Mouse (Mus musculus): ENCODE data around the gene Nup160. TPM values are rescaled to one million over a fixed set of nuclear protein-coding genes. Genes with fewer than 3 reads are reported as not detected.

Nup160 gene
- polyA plus RNA-seq (2015; fragmentation: Nextera tagmentation; extraction: Ambion mirVana): 49.3 and 55.1 TPM in 2 replicates

- Histone ChIP-seq H3K9me3 (replicated peaks) (no peaks in the 10 kb centered on the region), H3K27ac (no peak within 1 kb of the TSS), H3K36me3 (peaks cover 3% of the 10 kb centered on the region; the same call in 1 of the 2 replicates), H3K27me3 (no peaks in the 10 kb centered on the region), H3K4me2 (no peak within 1 kb of the TSS), H3K4me1 (peaks cover 14% of the 10 kb centered on the region), H3K4me3 (replicated peaks) (no peak within 1 kb of the TSS), H3K9ac (no peak within 1 kb of the TSS)
- no peak for ATAC-seq (replicated peaks; ENCODE audit: low FRiP score)
- WGBS: 69% methylated on average over 8 of the region's 8 CpGs
Measured at GRCm38 (mm10) chr2:90677007-90677406, at the start of gene Nup160. Nup160 (plus strand) TSS chr2:90677215.

- Histone ChIP-seq H3K9ac (no peak overlapping the region), H3K36me3 (no peaks in the 10 kb centered on the region), H3K27ac (no peak overlapping the region), H3K4me2 (no peak overlapping the region), H3K9me3 (replicated peaks) (no peaks in the 10 kb centered on the region), H3K4me3 (replicated peaks) (no peak overlapping the region), H3K27me3 (no peaks in the 10 kb centered on the region), H3K4me1 (peaks cover 9% of the 10 kb centered on the region; the same call in 1 of the 2 replicates)
- no peak for ATAC-seq (replicated peaks; ENCODE audit: low FRiP score)
- WGBS: 89% methylated on average over 5 of the region's 5 CpGs
Measured at GRCm38 (mm10) chr2:90628261-90628660, 48.8 kb upstream of the Nup160 start.

- H3K36me3 ChIP-seq: no peaks in the 10 kb centered on the region
- ATAC-seq (replicated peaks; ENCODE audit: low FRiP score): peak; percentile 68
- H3K4me2 ChIP-seq: no peak overlapping the region
- 13% methylated on average over 2 of the region's 2 CpGs for WGBS
- H3K9me3 ChIP-seq (replicated peaks): no peaks in the 10 kb centered on the region
- H3K27me3 ChIP-seq: no peaks in the 10 kb centered on the region
- H3K9ac ChIP-seq: no peak overlapping the region
- no peak overlapping the region for H3K27ac ChIP-seq
- peaks cover 4% of the 10 kb centered on the region; the same call in 1 of the 2 replicates for H3K4me1 ChIP-seq
- H3K4me3 ChIP-seq (replicated peaks): no peak overlapping the region
Measured at GRCm38 (mm10) chr2:90629552-90629951, 47.5 kb upstream of the Nup160 start.

DNA sequence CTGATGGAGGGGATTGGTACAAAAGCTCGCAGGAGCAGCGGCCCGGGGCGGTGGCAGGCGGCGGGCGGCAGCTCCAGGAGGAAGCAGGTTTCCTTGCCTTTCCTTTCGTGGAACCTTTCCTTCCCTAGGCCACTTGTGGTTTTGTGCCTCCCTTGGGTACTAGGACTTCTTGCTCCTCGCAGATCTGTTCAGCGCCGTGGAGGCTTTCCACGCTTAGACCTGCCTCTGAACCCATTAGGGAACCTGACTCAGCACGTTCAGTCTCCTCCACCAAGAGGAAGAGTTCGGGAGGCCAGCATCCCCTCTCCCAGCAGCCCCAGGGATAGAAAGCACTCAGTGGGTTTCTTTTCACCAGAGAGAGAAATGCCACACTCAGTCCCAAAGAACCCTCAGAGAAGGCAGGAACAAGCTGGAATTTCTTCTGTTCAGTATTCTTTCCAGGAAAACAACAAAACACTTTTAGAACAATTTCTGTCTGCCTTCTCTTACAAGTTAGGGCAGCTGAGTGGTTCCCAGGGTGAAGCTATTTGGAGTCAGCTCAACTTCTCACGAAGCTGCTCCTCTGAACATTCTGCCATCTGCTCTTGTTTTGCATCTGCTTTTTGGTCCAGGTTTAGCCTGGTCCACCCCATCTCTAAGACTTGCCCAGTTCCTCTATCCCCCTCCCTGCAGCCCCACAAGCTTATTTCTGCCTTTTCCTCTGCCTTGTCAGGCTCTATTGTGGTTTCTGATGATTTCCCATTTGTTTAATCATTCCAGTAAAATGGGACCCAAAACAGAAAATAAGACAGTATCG is 44.9 kb upstream of the Nup160 start:
- H3K27ac ChIP-seq: no peak overlapping the region
- no peaks in the 10 kb centered on the region for H3K27me3 ChIP-seq
- no peak overlapping the region for H3K4me3 ChIP-seq (replicated peaks)
- H3K4me2 ChIP-seq: no peak overlapping the region
- WGBS: 73% methylated on average over 16 of the region's 16 CpGs
- ATAC-seq (replicated peaks; ENCODE audit: low FRiP score): no peak
- H3K9ac ChIP-seq: no peak overlapping the region
- no peaks in the 10 kb centered on the region for H3K36me3 ChIP-seq
- H3K9me3 ChIP-seq (replicated peaks): no peaks in the 10 kb centered on the region
- H3K4me1 ChIP-seq: peaks cover 4% of the 10 kb centered on the region; the same call in 1 of the 2 replicates

GRCm38 (mm10) chr2:90634671-90635070 is 42.3 kb upstream of the Nup160 start:
- Histone ChIP-seq H3K27me3 (no peaks in the 10 kb centered on the region), H3K4me3 (replicated peaks) (no peak overlapping the region), H3K4me2 (no peak overlapping the region), H3K36me3 (no peaks in the 10 kb centered on the region), H3K9ac (no peak overlapping the region), H3K9me3 (replicated peaks) (no peaks in the 10 kb centered on the region), H3K27ac (no peak overlapping the region), H3K4me1 (peaks cover 6% of the 10 kb centered on the region)
- no peak for ATAC-seq (replicated peaks; ENCODE audit: low FRiP score)

GRCm38 (mm10) chr2:90635085-90635723 is 41.8 kb upstream of the Nup160 start:
- Histone ChIP-seq H3K36me3 (no peaks in the 10 kb centered on the region), H3K4me2 (no peak overlapping the region), H3K27ac (no peak overlapping the region), H3K4me1 (peaks cover 6% of the 10 kb centered on the region; the same call in 1 of the 2 replicates), H3K4me3 (replicated peaks) (no peak overlapping the region), H3K27me3 (no peaks in the 10 kb centered on the region), H3K9ac (no peak overlapping the region), H3K9me3 (replicated peaks) (no peaks in the 10 kb centered on the region)
- no peak for ATAC-seq (replicated peaks; ENCODE audit: low FRiP score)
- 72% methylated on average over 7 of the region's 7 CpGs for WGBS

- H3K36me3 ChIP-seq: no peaks in the 10 kb centered on the region
- ATAC-seq (replicated peaks; ENCODE audit: low FRiP score): no peak
- 90% methylated on average over 7 of the region's 7 CpGs for WGBS
Measured at GRCm38 (mm10) chr2:90636853-90637252, 40.2 kb upstream of the Nup160 start.

DNA sequence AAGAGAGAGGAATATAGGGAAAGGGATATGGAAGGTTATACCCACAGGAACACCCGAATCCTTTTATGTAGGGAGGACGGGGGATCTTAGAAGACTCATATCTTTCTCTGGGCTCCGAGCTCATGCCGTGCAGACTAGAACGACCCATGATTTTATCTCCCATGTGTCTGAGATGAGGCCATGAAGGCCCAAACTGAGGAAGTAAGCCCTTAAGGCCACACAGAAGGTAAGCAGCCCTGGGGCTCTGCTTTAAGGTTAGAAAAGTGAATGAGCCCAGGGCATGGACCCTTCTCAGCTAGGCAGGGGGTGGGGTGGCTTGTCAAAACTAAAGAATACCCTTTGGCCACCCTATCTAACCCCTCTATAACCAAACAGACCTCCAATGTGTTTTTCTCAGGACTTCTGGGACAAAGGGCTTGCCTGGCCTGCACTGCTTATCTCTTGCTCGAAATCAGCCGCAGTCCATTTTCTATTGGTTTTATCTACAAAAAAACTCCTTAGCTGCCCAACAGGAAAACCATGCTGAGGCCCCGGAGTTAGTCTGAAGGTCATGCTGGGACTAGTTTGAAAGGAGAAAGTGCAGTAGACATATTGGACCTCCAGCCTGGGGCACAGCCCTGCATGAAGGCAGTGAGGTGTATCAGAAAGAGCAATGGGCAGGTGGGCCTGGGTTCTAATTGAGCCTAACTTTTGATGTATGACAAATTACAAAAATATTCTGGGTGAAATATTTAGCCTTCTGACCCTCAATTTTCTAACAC is 37.8 kb upstream of the Nup160 start:
- ATAC-seq (replicated peaks; ENCODE audit: low FRiP score): no peak
- H3K4me3 ChIP-seq (replicated peaks): no peak overlapping the region
- no peak overlapping the region for H3K27ac ChIP-seq

More at GRCm38 (mm10) chr2:90636853-90637252, 40.2 kb upstream of the Nup160 start:
- Histone ChIP-seq H3K27me3 (no peaks in the 10 kb centered on the region), H3K4me1 (peaks cover 20% of the 10 kb centered on the region), H3K9me3 (replicated peaks) (no peaks in the 10 kb centered on the region), H3K4me2 (no peak overlapping the region), H3K9ac (no peak overlapping the region), H3K4me3 (replicated peaks) (no peak overlapping the region), H3K27ac (no peak overlapping the region)

DNA sequence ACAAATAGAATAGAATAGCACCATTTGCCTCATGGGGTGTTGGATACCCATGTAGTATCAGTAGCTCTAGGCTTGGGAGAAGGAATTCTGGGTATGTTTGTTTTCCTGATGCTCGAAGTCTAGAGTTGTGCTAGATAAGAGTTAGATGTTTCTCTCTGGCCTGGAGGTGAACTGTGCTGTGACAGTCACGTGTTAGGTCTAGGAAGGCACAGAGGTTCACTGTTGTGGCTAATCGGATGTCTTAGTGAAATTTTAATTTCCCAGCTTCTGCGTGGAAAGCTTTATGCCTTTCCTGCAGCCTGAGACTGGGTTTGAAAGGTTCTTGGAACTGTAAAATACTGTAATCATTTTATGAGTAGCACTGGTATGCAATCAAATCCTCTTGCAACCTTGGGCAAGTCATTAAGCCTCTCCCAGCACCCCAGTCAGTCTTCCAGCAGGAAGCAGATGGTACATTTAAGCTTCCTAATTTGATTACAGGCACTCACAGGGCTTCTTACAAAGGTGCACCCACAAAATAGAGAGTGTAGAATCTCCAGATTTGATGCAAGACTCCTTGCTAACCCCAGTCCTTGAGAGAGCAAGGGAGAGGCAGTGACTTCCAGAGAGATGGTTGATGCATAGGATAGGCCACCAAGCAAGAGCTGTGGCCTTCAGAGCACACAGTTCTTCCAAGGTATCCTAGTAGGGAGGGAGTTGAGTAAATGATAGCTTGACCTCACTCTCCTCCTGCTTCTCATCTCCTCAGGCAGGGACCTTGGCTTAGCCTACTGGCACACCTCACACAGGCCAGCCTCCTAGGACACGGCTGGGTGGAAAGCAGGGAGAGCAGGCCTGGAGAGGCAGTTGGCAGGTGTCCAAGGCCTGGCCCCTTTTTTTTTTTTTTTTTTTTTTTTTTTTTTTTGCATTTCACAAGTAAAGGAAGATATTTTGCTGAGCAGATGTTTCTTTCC is 37.0 kb upstream of the Nup160 start:
- Histone ChIP-seq H3K9me3 (replicated peaks) (no peaks in the 10 kb centered on the region), H3K4me1 (peaks cover 20% of the 10 kb centered on the region), H3K4me2 (no peak overlapping the region), H3K27me3 (no peaks in the 10 kb centered on the region), H3K9ac (no peak overlapping the region), H3K4me3 (replicated peaks) (no peak overlapping the region), H3K36me3 (no peaks in the 10 kb centered on the region), H3K27ac (peak overlapping the region; percentile 37; the same call in 1 of the 2 replicates)
- WGBS: 52% methylated on average over 5 of the region's 5 CpGs
- ATAC-seq (replicated peaks; ENCODE audit: low FRiP score): peak; percentile 79

More for the DNA sequence above, 37.8 kb upstream of the Nup160 start:
- Histone ChIP-seq H3K4me2 (no peak overlapping the region), H3K36me3 (no peaks in the 10 kb centered on the region), H3K9me3 (replicated peaks) (no peaks in the 10 kb centered on the region), H3K9ac (no peak overlapping the region), H3K27me3 (no peaks in the 10 kb centered on the region), H3K4me1 (peaks cover 20% of the 10 kb centered on the region)
- WGBS: 82% methylated on average over 8 of the region's 8 CpGs

- Histone ChIP-seq H3K9ac (no peak overlapping the region), H3K9me3 (replicated peaks) (no peaks in the 10 kb centered on the region), H3K36me3 (no peaks in the 10 kb centered on the region), H3K27me3 (no peaks in the 10 kb centered on the region), H3K4me2 (no peak overlapping the region), H3K4me3 (replicated peaks) (no peak overlapping the region), H3K4me1 (peaks cover 20% of the 10 kb centered on the region), H3K27ac (no peak overlapping the region)
- WGBS: 75% methylated on average over 10 of the region's 10 CpGs
- no peak for ATAC-seq (replicated peaks; ENCODE audit: low FRiP score)
Measured at GRCm38 (mm10) chr2:90641007-90641709, 35.9 kb upstream of the Nup160 start.

DNA sequence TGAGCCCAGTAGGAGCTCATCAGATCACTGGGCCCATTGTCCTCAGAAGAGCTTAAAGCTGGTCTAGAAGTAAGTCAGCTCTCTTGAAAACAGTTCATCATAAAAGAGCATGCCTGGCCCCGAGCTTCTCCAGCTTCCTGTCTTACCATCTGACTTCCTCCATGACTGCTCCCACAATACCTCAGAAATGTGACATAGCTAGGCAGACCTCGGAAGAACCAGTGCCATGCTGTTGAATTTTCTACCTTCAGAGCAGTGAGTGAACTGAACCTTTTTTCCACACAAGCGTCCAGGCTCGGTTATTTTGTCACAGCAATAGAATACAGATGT is 35.3 kb upstream of the Nup160 start:
- Histone ChIP-seq H3K4me2 (no peak overlapping the region), H3K27me3 (no peaks in the 10 kb centered on the region), H3K27ac (no peak overlapping the region), H3K4me1 (peaks cover 20% of the 10 kb centered on the region), H3K9ac (no peak overlapping the region), H3K4me3 (replicated peaks) (no peak overlapping the region), H3K36me3 (no peaks in the 10 kb centered on the region), H3K9me3 (replicated peaks) (no peaks in the 10 kb centered on the region)
- 83% methylated on average over 4 of the region's 4 CpGs for WGBS
- ATAC-seq (replicated peaks; ENCODE audit: low FRiP score): no peak
